Mouse (Mus musculus) embryonic stem cell, embryonic (primary cell): ENCODE results near the gene Phf21b.

Source experiments
- CTCF ChIA-PET, 4 experiments: fragments of 300-600 bp in 2 of 4; fragments of 350-600 bp in 2 of 4; sonication (Branson Sonifier 250); formaldehyde crosslinking; loops; one replicate each; lab custom pipeline; 2022; ENCODE audit warnings: inconsistent platforms in 2 of 4; lab: Charles Lee
- POLR2A ChIA-PET, 4 experiments: fragments of 300-600 bp in 2 of 4; fragments of 350-600 bp in 2 of 4; sonication (Branson Sonifier 250); formaldehyde crosslinking; loops; one replicate each; lab custom pipeline; 2022; ENCODE audit warnings: antibody characterized with exemption in 4 of 4, inconsistent platforms in 1 of 4; lab: Charles Lee

Phf21b gene

DNA sequence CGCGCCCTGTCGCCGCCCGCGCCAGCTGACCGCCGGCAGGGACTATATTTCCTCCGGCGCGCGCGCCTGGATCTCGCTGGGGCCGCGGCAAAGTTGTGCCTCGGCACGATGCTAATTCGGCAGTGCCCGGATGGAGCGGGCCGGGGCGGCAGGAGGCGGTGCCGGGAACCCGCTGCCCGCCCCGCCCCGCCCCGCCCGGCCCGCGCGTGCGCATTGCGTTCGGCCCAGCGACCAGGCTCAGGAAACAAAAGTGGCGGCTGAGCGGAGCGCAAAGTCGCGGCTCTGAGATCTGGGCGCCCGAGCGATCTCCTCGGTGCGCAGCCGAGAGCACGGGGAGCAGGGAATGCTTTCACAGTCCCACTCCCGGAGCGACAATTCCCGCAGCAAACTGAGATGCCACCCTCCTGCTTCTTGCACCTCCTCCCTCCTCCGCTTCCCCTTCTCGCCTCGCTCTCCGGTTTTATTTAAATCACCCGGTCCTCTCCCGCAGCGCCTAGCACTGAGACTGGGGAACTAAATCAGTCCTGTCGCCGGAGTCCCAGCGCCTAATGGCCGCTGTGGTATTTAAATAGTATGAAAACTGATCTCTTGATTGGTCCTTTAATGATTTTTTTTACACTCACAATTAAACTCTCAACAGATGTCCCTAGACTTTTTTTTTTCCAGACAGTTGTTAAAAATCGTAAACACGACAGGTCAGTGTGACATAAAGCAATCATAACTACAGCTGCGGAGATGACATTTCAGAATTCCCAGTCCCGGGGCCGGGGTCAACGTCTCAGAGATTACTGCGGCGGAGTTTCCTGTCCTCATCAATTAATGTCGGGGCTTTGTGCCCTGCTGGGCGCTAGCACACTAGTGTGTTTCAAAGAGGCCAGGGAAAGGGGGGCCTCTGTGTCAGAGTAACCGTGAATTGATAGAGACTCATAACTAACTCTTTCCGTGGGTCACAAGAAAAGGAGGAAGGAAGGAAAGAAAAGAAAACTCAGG is at the start of gene Phf21b:
Gene Phf21b, minus strand, starts transcription at position 44 of the 990 bp plus-strand sequence.
- ChIA-PET POLR2A (interaction anchor here in 3 of 4 experiments (0.8 to 2.1 kb wide), 13 partner anchors 15 to 180 kb away, joined by 3 to 6 read pairs (median 5); partner anchors contain the start of genes 5031439G07Rik (in 2 of the 3) and Nup50 (in 2 of the 3)), CTCF (interaction anchor here in 3 of 4 experiments (0.6 to 2.9 kb wide), 5 partner anchors 35 to 182 kb away, joined by 3 to 13 read pairs (median 4); no protein-coding TSS in a partner anchor)

DNA sequence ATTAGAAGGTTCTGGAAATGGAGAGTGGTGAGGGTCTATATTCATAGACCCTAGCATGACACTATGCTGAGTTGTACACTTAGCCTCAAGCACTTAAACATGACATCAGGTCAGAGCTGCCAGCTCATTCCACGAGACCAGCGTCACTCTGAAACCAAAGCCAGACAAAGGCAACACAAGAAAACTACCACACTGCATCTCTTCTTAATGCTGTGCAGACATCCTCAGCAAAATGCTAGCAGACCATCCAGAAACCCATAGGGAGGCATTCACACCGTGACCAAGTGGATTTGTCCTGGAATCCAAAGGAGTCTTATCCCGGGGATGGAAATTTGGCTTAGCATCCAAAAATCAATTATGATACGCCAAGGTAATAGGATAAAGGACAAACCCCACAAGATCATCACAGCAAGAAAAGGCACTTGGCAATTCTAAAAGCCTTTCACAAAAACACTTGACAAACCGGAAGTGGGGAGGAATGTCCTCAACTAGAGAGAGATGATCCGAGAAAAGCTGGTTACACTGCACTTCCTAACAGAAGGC is 48.1 kb upstream of the Phf21b start:
- CTCF ChIA-PET, result interaction anchor here in 3 of 4 experiments (0.6 to 2.2 kb wide), 9 partner anchors 10 to 232 kb away, joined by 3 to 9 read pairs (median 3); partner anchors contain the start of gene Nup50 (in 1 of the 3)
- POLR2A ChIA-PET, result interaction anchor here in 3 of 4 experiments (0.6 to 2.6 kb wide), 10 partner anchors 12 to 850 kb away, joined by 3 to 13 read pairs (median 3); partner anchors contain the start of genes Nup50 (in 2 of the 3) and Gm29666 (in 1 of the 3)

DNA sequence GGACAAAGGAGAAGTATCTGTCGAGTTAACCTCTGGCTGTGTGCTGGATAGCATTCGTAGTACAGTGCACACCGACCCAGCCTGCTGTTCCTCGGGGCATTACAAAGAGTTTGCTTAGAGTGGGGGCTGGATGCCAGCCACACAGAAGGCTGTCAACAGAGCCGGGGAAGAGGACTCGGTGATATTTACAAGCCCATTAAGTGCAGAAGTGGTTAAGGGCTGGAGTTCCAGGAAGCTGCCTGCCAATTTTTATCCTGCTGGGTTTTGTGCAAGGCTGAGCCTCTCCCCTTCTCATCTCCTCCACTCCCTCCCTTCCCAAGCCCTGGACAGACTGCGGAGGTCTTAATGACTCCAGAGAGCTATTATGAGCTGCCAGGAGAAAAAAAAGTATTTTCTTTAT is 42.2 kb upstream of the Phf21b start:
- CTCF ChIA-PET, result interaction anchor here in 1 of 4 experiments (0.9 kb wide), 1 partner anchor 28 kb away, joined by 3 read pairs; no protein-coding TSS in a partner anchor
- POLR2A ChIA-PET, result interaction anchor here in 1 of 4 experiments (2.5 kb wide), 1 partner anchor 25 kb away, joined by 7 read pairs; the partner anchor contains the start of gene Nup50

DNA sequence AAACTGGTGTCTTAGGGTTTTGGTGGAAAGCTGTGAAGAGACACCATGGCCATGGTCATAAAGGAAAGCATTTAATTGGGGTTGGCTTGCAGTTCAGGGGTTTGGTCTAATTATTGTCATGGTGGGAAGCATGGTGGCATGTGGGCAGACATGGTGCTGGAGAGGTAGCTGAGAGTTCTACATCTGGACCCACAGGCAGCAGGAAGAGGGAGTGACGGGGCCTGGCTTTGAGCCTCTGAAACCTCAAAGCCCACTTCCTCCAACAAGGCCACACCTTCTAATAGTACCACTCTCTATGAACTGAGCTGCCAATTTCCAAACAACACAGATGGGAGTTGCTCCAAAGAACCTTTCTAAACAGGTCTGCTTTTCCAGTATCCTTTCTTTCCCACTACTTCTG is 40.8 kb upstream of the Phf21b start:
- POLR2A ChIA-PET, result interaction anchor here in 1 of 4 experiments (2.5 kb wide), 1 partner anchor 26 kb away, joined by 7 read pairs; the partner anchor contains the start of gene Nup50
- CTCF ChIA-PET, result interaction anchor here in 2 of 4 experiments (0.5 to 0.8 kb wide), 2 partner anchors 636 to 1221 kb away, joined by 3 read pairs; no protein-coding TSS in a partner anchor

DNA sequence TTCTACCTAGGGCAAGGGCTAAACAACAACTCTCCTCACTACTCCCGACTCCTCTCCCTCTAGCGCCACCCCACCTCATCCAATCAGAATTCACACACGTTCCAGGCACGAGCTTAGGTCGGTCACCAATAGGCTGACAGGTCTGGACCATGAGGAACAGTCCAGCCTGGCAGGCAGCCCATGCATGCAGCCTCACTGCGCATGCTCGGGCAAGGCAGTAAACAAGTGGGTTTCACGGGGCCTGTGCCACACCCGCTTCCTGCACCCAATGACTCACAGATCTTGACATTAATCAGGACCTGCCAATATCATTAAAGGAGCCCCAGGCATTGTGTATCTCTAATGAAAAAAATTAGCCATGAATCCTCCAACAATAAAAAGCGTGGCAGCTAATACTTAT is 40.4 kb upstream of the Phf21b start:
- ChIA-PET POLR2A (interaction anchor here in 1 of 4 experiments (2.5 kb wide), 1 partner anchor 27 kb away, joined by 7 read pairs; the partner anchor contains the start of gene Nup50), CTCF (interaction anchor here in 1 of 4 experiments (0.8 kb wide), 1 partner anchor 636 kb away, joined by 3 read pairs; no protein-coding TSS in a partner anchor)

DNA sequence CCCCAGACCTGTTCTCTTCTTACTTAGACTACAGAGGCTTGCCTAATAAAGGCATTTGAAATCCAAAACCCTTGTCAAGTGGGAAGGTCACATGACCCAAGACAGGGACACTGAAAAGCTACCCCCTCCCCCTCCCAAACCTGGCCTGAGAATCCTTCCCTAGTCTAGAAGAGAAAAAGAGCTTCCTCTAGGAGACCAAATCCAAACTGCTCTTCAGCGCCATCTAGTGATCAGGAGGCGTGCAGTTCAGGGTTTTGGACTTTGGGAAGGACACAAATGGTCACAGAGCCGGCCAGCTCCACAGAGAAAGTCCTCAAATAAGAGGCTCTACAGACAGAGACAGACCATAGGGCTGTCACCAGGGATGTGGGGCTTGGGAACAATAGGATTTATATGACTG is 35.8 kb upstream of the Phf21b start:
- POLR2A ChIA-PET, result interaction anchor here in 3 of 4 experiments (0.7 to 1.0 kb wide), 11 partner anchors 11 to 133 kb away, joined by 3 to 6 read pairs (median 3); partner anchors contain the start of gene Nup50 (in 1 of the 3)
- CTCF ChIA-PET, result interaction anchor here (0.6 to 1.6 kb wide), 61 partner anchors 8 to 1084 kb away, joined by 3 to 22 read pairs (median 4); partner anchors contain the start of genes Nup50 (in 2 of the 4), Phf21b (in 2 of the 4) and 5031439G07Rik (in 1 of the 4)

DNA sequence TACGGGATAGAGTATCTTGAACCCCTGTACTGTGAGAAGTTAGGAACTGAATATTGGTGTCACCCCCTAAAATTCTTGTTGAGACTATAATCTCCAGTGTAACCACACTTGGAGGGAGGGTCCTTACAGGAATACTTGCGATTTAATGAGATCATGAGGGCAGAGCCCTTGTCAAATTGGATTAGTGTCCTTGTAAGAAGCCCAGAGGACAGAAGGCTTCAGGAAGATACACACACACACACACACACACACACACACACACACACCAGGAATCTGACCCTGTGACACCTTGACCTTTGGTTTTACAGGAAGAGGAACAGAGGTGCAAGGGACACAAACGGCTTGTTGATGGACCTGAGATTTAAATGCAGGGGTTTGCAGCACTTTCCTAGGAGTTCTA is 35.4 kb upstream of the Phf21b start:
- POLR2A ChIA-PET, result interaction anchor here in 3 of 4 experiments (0.7 to 1.0 kb wide), 11 partner anchors 11 to 132 kb away, joined by 3 to 6 read pairs (median 3); partner anchors contain the start of gene Nup50 (in 1 of the 3)
- CTCF ChIA-PET, result interaction anchor here (0.6 to 1.6 kb wide), 56 partner anchors 8 to 531 kb away, joined by 3 to 17 read pairs (median 4); partner anchors contain the start of genes Nup50 (in 2 of the 4), Phf21b (in 2 of the 4) and 5031439G07Rik (in 1 of the 4)

DNA sequence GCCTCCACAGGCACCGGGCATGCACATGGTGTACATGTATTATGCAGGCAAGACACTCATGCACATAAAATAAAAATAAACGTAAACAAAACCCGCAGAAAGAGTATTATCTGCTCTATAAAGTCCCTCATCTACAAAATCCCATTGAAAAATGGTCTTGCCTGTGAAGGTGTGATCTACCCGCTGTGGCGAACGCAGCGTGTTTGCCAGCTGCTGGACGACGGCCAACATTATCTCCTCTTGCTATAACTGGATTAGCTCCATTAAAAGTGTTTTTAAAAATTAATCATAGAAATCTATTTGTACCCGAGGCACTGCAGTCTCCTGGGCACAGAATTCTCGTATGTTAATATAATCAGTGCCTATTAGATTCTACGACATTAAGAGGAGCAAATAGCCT is 32.2 kb upstream of the Phf21b start:
- CTCF ChIA-PET, result no interaction called here
- POLR2A ChIA-PET, result no interaction called here

DNA sequence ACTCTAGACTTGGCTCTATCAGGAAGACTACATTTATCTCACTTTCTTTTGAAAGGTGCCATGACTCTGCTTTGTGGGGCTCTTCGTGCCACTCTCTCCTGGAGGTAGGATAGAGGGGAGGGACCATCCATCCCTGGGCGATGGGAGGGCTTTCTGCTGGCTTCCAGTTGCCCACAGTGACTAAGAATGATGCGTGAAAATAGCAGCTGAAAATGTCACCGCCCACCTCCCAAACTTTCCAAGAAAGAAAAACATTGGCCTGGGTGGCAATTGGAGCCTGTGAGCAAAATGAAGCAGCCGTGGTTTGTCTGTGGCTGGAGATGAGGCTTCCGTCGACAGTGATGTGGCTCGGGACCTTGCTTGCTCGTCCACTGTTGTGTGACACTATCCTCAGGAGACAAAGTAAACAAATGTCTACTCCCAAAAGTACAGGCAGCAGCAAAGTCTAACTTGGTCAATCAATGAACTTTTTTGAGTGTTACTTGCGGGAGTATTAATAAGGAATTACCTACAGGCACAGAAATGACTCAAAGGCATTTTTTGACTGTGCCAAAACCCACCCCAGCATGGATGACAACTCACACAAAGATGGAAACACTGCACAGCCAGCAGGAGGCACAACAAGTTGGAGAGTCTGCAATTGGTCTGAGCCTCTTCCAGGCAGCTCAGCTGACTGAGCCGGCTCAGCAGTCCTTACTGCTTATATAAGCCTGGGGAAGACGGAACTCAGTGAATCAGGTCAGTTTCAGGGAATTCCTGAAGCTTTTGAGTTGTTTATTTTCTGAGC is 21.4 kb upstream of the Phf21b start:
- ChIA-PET POLR2A (no interaction called here), CTCF (no interaction called here)

DNA sequence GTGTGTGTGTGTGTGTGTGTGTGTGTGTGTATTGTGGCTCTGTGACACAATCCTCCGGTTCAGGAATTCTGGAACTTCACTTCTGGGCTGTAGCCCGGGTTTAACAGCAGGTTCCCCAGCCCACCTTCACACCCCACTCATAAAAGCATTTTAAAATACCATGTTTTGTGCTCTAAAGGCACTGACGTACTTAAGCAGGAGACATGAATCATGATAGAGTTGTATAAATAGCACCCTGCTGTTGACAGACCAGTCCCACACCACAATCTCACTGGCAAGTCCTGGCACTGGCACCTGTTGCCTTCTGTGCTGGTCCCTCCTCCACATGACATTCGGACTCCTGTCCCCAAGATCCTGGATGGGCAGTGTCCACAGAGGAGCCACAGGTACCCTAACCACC is 18.0 kb upstream of the Phf21b start:
- CTCF ChIA-PET, result interaction anchor here in 1 of 4 experiments (1.0 kb wide), 1 partner anchor 18 kb away, joined by 3 read pairs; no protein-coding TSS in a partner anchor
- POLR2A ChIA-PET, result no interaction called here

DNA sequence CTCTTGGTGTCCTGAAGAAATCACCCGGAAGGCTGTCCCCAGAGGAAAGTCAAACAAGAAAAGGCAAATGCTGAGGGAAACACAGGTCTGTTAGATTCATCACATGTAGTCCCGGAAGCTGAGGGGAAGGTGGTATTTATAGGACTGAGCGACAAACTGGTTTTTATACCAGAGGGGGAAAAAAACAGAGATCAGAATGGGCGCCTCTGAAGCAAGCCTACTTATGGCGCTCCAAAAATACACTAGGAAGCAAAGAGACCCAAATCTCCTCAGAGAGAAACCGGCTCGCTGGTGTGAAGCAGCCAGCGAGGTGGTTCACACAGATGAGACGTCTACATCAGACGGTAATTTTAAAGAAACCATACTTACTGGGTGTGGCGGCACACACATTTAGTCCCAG is 17.2 kb upstream of the Phf21b start:
- CTCF ChIA-PET, result no interaction called here
- POLR2A ChIA-PET, result no interaction called here

DNA sequence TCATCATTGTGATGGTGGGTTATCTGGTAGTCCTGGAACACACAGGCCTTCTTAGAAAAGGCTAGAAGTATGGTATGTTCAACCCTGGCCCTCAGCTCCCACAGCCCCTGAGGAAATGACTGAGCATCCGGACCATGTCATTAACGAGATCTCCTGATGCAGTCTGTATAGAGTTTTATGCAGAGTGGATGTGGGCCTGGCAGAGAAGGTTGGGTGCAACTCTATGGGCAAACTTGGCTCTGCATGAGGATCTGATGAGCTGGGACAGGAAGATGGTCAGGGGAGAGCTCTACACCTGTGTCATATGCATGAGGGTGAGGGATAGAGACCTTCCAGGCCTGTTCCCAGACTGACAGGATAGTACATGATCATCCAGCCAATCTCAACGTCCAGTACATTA is 16.0 kb upstream of the Phf21b start:
- ChIA-PET CTCF (interaction anchor here in 1 of 4 experiments (0.9 to 1.2 kb wide), 2 partner anchors 20 to 42 kb away, joined by 3 read pairs; no protein-coding TSS in a partner anchor), POLR2A (no interaction called here)

DNA sequence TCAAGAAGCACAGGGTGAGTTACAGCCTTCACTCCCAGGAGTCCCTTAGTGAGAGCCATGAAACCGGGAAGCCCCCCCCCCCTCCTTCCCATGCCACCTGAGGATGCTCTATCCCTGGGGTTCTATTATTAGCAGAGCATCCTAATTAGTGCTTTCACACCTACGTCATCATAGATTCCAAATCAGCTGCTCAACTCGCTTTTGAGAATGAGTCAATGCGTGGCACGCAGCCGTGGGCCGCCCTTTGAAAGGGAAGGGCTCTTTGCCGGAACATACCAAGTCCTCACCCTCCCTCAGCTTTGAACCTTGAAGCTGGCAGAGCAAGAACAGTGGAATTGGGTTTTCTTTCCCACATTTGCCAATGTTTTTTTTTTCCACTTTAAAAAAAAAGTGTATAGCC is 6.1 kb upstream of the Phf21b start:
- CTCF ChIA-PET, result no interaction called here
- POLR2A ChIA-PET, result no interaction called here

DNA sequence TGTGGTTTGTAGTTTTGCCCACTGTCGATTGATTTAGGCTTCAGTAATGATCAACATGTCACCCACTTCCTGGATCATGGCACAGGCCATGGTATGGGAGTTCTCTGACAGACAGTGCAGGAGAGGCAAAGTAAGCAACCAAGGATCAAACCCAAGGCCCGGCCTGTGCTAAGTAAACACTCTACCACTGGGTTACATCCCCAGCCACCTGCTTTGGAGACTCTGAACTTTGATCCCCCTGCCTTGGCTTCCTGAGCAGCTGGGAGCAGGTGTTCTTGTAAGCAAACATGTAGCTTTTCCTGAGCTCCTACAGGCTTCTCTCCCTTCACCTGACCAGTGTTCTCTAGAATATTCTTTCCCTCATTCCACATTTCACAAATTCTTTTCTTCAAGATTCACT is 1.8 kb upstream of the Phf21b start:
- POLR2A ChIA-PET, result interaction anchor here in 1 of 4 experiments (0.6 kb wide), 1 partner anchor 13 kb away, joined by 4 read pairs; no protein-coding TSS in a partner anchor

DNA sequence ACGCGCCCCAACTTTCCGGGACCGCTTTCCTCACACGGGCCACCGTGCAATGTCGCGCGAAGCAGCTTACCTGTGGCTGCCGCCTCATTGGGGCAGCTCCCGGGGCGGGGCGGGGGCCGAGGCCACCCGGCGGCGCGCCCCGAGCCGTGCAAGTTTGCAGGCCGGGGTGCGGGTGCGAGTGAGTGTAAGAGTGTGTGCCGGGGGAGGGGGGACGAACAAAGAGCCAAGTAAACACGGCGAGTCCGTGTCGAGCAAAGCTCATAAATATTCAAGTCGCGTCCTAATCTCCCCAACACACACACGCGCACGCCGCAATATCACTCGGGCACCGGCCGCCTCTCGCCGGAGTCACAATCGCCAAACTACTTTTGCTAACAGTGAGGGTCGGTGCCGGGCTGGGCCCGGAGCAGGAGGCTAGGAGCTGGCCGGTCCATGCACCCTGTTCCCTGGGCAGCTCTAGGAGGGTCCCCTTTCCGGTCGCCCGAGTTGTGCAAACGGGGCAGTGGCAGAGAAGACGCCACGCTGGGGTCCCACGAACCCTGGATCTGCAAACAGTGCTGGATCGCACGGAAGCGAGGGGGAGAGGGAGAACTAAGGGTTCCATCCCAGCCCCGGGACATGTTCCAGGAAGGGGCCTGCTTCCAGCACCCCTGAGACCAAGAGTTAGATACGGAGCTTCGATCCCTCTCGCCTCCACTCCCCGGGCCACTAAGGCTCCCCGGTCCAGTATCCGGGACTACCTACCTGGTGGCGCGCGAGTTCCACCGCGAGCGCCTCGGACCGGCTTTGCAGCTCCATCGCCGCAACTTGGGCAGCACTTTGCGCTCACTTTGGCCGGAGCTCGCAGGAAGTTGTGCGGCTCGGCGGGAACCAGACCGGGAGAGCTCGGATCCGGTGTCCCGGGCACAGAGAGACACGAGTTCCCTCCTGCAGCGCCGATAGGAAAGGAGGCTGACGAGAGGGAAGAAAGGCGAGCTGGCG is 638 bp downstream of the Phf21b start:
- CTCF ChIA-PET, result interaction anchor here in 3 of 4 experiments (0.5 to 2.9 kb wide), 11 partner anchors 36 to 736 kb away, joined by 3 to 13 read pairs (median 4); no protein-coding TSS in a partner anchor
- POLR2A ChIA-PET, result interaction anchor here (0.7 to 2.8 kb wide), 25 partner anchors 11 to 277 kb away, joined by 3 to 17 read pairs (median 5); partner anchors contain the start of genes Nup50 (in 4 of the 4), 5031439G07Rik (in 2 of the 4), Ribc2 (in 1 of the 4) and Smc1b (in 1 of the 4)

More for the DNA sequence above, 1.8 kb upstream of the Phf21b start:
- CTCF ChIA-PET, result interaction anchor here in 1 of 4 experiments (0.6 kb wide), 2 partner anchors 29 to 187 kb away, joined by 3 read pairs; no protein-coding TSS in a partner anchor
